Mouse (Mus musculus): ENCODE results near the gene 2010111I01Rik.

DNA sequence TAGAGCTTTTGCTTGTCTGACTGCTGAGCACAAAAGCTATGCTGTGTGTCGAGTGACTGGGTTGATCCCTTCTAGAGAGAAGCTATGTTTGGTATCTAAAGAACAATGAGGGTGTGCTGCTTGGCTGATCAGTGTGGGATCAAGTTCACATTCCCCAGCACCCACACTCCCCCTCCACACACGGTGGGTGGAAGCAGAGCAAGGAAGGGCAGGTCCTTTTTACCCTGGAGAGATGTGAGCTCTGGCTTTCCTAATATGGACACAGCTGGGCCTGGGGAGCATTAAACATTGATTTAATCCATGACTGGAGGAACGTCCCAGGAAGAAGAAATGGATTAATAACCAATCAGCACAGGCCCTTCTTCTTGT, 267.0 kb downstream of the 2010111I01Rik start:
- TF ChIP-seq CTCF (IDR thresholded peaks at IDR 0.05; ENCODE audit: insufficient read depth, low read depth, low read length) (no peak), POLR2A (IDR thresholded peaks at IDR 0.05; ENCODE audit: insufficient read depth, low read depth, low read length) (no peak)
